ENCODE assay signal across 18 mouse cellular contexts in the genomic region with DNA sequence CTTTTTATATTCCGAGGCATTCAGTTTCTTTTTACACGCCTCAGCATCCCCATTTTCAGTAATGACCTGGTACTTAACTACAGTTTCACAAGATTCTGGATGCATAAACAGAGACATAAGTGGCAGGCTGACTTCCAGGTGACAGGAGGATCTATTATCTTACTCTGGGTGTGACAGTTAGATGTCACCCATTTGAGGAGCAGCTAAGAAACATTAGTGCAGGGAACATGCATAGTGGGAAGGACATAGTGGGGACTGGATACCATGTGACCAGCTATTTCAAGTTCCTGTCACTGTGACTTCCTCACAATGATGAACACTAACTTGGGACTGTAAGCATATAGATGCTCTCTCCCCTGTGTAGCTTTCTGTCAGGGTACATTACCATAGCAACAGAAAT.
DNase-seq lines count a peak whose midpoint lies in the region; ATAC-seq and TF ChIP-seq lines count a peak whose summit lies in the region.
"Had no signal": no experiment of that assay in that cellular context is flagged by ENCODE, and none has a peak within 500 bp of the region (broad histone marks: within the 10 kb centered on the region; RNA-seq: fewer than 3 reads in every experiment).

No protein-coding gene starts in this region.

- H3K4me3 ChIP-seq in forebrain, embryonic 12.5 days (replicated peaks) = no peak overlapping the region
- no peak overlapping the region for H3K4me3 ChIP-seq in forebrain, embryonic 13.5 days
- no peak overlapping the region for H3K4me3 ChIP-seq in forebrain, embryonic 14.5 days (ENCODE audit: low read depth, low read length)
- no peak overlapping the region for H3K4me3 ChIP-seq in forebrain, embryonic 16.5 days (replicated peaks; ENCODE audit: low read length)
- H3K4me3 ChIP-seq in hindbrain, embryonic 11.5 days (ENCODE audit: low read depth, low read length) = no peak overlapping the region
- H3K4me3 ChIP-seq: embryonic facial prominence, embryonic 10.5 days; embryonic facial prominence, embryonic 12.5 days had no signal

- 54% methylated on average over 2 of the region's 2 CpGs for whole genome bisulfite sequencing in forebrain, embryonic 12.5 days
- WGBS in forebrain, embryonic 13.5 days = 46% methylated on average over 2 of the region's 2 CpGs
- WGBS in forebrain, embryonic 14.5 days = 28% methylated on average over 2 of the region's 2 CpGs
- 41% methylated on average over 2 of the region's 2 CpGs for WGBS in forebrain, embryonic 16.5 days
- 88% methylated on average over 2 of the region's 2 CpGs for WGBS in hindbrain, embryonic 11.5 days

- no peak overlapping the region for H3K27ac ChIP-seq in forebrain, embryonic 12.5 days
- no peak overlapping the region for H3K27ac ChIP-seq in forebrain, embryonic 13.5 days
- H3K27ac ChIP-seq in forebrain, embryonic 14.5 days (ENCODE audit: low read depth, low read length) = no peak overlapping the region
- H3K27ac ChIP-seq in forebrain, embryonic 16.5 days (ENCODE audit: low read length) = no peak overlapping the region
- no peak overlapping the region for H3K27ac ChIP-seq in hindbrain, embryonic 11.5 days (ENCODE audit: low read depth, low read length)
- H3K27ac ChIP-seq: embryonic facial prominence, embryonic 10.5 days; embryonic facial prominence, embryonic 12.5 days had no signal

- TF ChIP-seq CTCF in brain, embryonic 14.5 days (IDR thresholded peaks at IDR 0.05; ENCODE audit: borderline replicate concordance, extremely low read depth, insufficient read depth, insufficient read length) = no peak

- peak; percentile 53; the same call in 1 of the 2 replicates for ATAC-seq in forebrain, embryonic 12.5 days (ENCODE audit: low FRiP score)
- ATAC-seq in forebrain, embryonic 13.5 days = no peak
- ATAC-seq in forebrain, embryonic 14.5 days = peak; percentile 37
- ATAC-seq in forebrain, embryonic 16.5 days = peak; percentile 54; the same call in 1 of the 2 replicates
- ATAC-seq in hindbrain, embryonic 11.5 days (ENCODE audit: low FRiP score) = no peak

- H3K36me3 ChIP-seq in forebrain, embryonic 12.5 days (replicated peaks) = no peaks in the 10 kb centered on the region
- no peaks in the 10 kb centered on the region for H3K36me3 ChIP-seq in forebrain, embryonic 13.5 days (ENCODE audit: poor library complexity, severe bottlenecking)
- no peaks in the 10 kb centered on the region for H3K36me3 ChIP-seq in forebrain, embryonic 14.5 days (ENCODE audit: control insufficient read depth, insufficient read depth, low read length)
- H3K36me3 ChIP-seq in forebrain, embryonic 16.5 days (ENCODE audit: control insufficient read depth, insufficient read depth) = no peaks in the 10 kb centered on the region
- H3K36me3 ChIP-seq in hindbrain, embryonic 11.5 days (ENCODE audit: control insufficient read depth, insufficient read depth, low read length) = no peaks in the 10 kb centered on the region
- H3K36me3 ChIP-seq: embryonic facial prominence, embryonic 10.5 days; embryonic facial prominence, embryonic 12.5 days had no signal

- peaks cover 4% of the 10 kb centered on the region; the same call in 1 of the 2 replicates for H3K4me1 ChIP-seq in forebrain, embryonic 12.5 days
- H3K4me1 ChIP-seq in forebrain, embryonic 13.5 days = 0 out of 2 replicates have a peak, but pooled peaks cover 9% of the 10 kb centered on the region
- no peaks in the 10 kb centered on the region for H3K4me1 ChIP-seq in forebrain, embryonic 14.5 days (ENCODE audit: control insufficient read depth, insufficient read depth, low read length)
- H3K4me1 ChIP-seq in forebrain, embryonic 16.5 days (replicated peaks; ENCODE audit: control insufficient read depth, insufficient read depth, low read length) = no peaks in the 10 kb centered on the region
- no peaks in the 10 kb centered on the region for H3K4me1 ChIP-seq in hindbrain, embryonic 11.5 days (replicated peaks; ENCODE audit: control insufficient read depth, insufficient read depth, low read length)
- H3K4me1 ChIP-seq: embryonic facial prominence, embryonic 10.5 days; embryonic facial prominence, embryonic 12.5 days had no signal

- no peaks in the 10 kb centered on the region for H3K27me3 ChIP-seq in forebrain, embryonic 12.5 days
- H3K27me3 ChIP-seq in forebrain, embryonic 13.5 days = no peaks in the 10 kb centered on the region
- H3K27me3 ChIP-seq in forebrain, embryonic 14.5 days (replicated peaks; ENCODE audit: control insufficient read depth, insufficient read depth, low read length) = no peaks in the 10 kb centered on the region
- H3K27me3 ChIP-seq in forebrain, embryonic 16.5 days (replicated peaks; ENCODE audit: control insufficient read depth, insufficient read depth, low read length) = no peaks in the 10 kb centered on the region
- H3K27me3 ChIP-seq in hindbrain, embryonic 11.5 days (ENCODE audit: control insufficient read depth, insufficient read depth, low read length) = no peaks in the 10 kb centered on the region
- H3K27me3 ChIP-seq: embryonic facial prominence, embryonic 12.5 days had no signal

- TF ChIP-seq POLR2A in brain, embryonic 14.5 days (IDR thresholded peaks at IDR 0.05; ENCODE audit: borderline replicate concordance, extremely low read depth, insufficient read depth, insufficient read length, poor library complexity, severe bottlenecking) = no peak

- no peak overlapping the region for H3K9ac ChIP-seq in forebrain, embryonic 12.5 days
- no peak overlapping the region for H3K9ac ChIP-seq in forebrain, embryonic 13.5 days
- H3K9ac ChIP-seq in forebrain, embryonic 14.5 days (ENCODE audit: low read length) = no peak overlapping the region
- no peak overlapping the region for H3K9ac ChIP-seq in forebrain, embryonic 16.5 days (replicated peaks; ENCODE audit: low read depth, low read length)
- H3K9ac ChIP-seq in hindbrain, embryonic 11.5 days (ENCODE audit: low read depth, low read length) = no peak overlapping the region
- H3K9ac ChIP-seq: embryonic facial prominence, embryonic 12.5 days had no signal

- DNase-seq in brain, embryonic 14.5 days (ENCODE audit: low read depth) = peak; percentile 49
- DNase-seq in forebrain, embryonic 14.5 days (ENCODE audit: low spot score) = peak; percentile 16
- no peak for DNase-seq in lung, postnatal 14 days
- no peak for DNase-seq in liver
- no peak for DNase-seq in hindbrain, embryonic 11.5 days (ENCODE audit: low spot score)
- DNase-seq: adrenal gland, adult 2 months; adrenal gland, postnatal 10 days; adrenal gland, postnatal 25 days; cerebellum, adult 11-12 months; cerebellum, adult 2 months; cerebellum, adult 9-10 months; cerebellum, postnatal 10 days; cerebellum, postnatal 25 days had no signal

- no peaks in the 10 kb centered on the region for H3K9me3 ChIP-seq in forebrain, embryonic 12.5 days
- no peaks in the 10 kb centered on the region for H3K9me3 ChIP-seq in forebrain, embryonic 13.5 days (replicated peaks)
- H3K9me3 ChIP-seq in forebrain, embryonic 14.5 days (replicated peaks; ENCODE audit: control insufficient read depth, low read length) = no peaks in the 10 kb centered on the region
- H3K9me3 ChIP-seq in forebrain, embryonic 16.5 days (ENCODE audit: control insufficient read depth, low read length) = no peaks in the 10 kb centered on the region
- no peaks in the 10 kb centered on the region for H3K9me3 ChIP-seq in hindbrain, embryonic 11.5 days (ENCODE audit: control insufficient read depth, low read length)
- H3K9me3 ChIP-seq: embryonic facial prominence, embryonic 10.5 days; embryonic facial prominence, embryonic 12.5 days had no signal

- H3K4me2 ChIP-seq in forebrain, embryonic 12.5 days = no peak overlapping the region
- no peak overlapping the region for H3K4me2 ChIP-seq in forebrain, embryonic 13.5 days
- no peak overlapping the region for H3K4me2 ChIP-seq in forebrain, embryonic 14.5 days (ENCODE audit: low read length)
- no peak overlapping the region for H3K4me2 ChIP-seq in forebrain, embryonic 16.5 days (ENCODE audit: low read length)
- no peak overlapping the region for H3K4me2 ChIP-seq in hindbrain, embryonic 11.5 days (replicated peaks; ENCODE audit: low read depth, low read length)
- H3K4me2 ChIP-seq: embryonic facial prominence, embryonic 12.5 days had no signal

Comparison
In these comparisons a context has a peak if more than half of its experiments do, and no peak if none do; other contexts are left out.
1. ATAC-seq: peak in forebrain, embryonic 12.5 days (single experiment), forebrain, embryonic 14.5 days (single experiment) and forebrain, embryonic 16.5 days (single experiment); none in forebrain, embryonic 13.5 days (single experiment) and hindbrain, embryonic 11.5 days (single experiment).
2. DNase-seq: peak in brain, embryonic 14.5 days (single experiment) and forebrain, embryonic 14.5 days (single experiment); none in lung, postnatal 14 days (single experiment), liver (single experiment) and hindbrain, embryonic 11.5 days (single experiment).